Mouse (Mus musculus) cerebellum, postnatal 4 days (tissue): Measurements from ENCODE around the gene Gm49661.

Experiments
- DNase-seq, 2 experiments: peaks; one replicate each; pipeline ENCODE4 v3.0.0; 2022; ENCODE audit warnings: low spot score in 2 of 2, mixed read lengths in 1 of 2

Gene Gm49661

DNA sequence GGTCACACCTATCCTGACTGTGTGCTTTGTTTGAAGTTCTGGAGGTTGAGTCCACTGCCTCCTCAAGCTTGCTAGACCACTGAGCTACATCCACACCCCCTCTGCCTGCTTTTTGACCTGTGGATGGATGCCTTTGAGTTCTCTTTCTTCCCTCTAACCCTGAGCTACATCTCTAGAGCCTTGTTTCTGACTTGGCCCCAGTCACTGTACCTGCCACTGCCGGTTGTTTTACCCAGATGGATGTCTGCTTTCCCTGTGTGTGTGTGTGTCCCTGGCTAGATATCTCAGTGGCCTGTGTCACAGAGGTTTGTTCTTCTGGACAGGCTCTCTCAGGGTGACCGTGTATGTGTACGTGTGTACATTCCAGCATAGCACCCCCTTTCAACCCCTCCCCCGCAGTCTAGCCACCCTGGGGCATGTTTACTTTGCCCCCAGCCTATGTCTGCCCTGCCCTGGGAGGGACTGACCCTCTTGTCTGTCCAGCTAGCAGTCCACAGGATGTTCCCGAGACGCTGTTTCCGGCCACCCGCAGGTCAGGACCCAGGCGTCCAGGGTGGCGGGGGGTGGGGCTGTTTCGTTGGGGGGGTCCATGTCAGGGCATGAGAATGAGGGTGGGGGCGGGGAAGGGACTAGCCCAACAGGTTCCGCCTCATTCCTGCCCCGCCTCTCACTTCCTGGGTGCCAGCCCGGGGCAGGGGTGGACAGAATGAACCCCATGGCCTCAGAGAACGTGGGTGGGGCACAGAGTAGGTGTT lies 15.2 kb upstream of the Gm49661 start:
- no peak for DNase-seq

DNA sequence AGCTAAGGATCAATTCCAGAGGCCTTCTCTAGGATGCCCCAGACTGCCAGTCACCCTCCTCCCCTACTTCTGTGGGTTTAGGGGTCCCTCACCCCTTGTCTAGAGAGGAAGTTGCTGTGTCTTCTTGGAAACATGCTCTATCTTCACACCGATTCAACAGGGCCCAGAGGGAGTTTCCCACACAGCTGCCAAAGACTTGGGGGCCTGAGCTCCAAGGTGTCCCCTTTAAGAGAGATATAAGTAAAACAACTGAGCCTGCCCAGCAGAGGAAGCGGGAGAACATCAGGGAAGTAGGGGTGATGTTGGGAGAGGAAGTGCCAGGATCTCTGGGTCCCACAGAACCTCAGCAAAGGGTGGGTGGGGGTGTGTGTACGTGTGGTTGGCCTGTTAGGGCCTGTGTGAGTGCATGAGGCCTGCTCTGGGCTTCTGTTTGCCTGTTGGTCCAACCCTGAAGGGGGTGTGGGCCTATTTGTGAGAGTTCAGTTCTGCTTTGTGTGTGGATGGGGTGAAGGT lies 13.3 kb upstream of the Gm49661 start:
- DNase-seq, result no peak

DNA sequence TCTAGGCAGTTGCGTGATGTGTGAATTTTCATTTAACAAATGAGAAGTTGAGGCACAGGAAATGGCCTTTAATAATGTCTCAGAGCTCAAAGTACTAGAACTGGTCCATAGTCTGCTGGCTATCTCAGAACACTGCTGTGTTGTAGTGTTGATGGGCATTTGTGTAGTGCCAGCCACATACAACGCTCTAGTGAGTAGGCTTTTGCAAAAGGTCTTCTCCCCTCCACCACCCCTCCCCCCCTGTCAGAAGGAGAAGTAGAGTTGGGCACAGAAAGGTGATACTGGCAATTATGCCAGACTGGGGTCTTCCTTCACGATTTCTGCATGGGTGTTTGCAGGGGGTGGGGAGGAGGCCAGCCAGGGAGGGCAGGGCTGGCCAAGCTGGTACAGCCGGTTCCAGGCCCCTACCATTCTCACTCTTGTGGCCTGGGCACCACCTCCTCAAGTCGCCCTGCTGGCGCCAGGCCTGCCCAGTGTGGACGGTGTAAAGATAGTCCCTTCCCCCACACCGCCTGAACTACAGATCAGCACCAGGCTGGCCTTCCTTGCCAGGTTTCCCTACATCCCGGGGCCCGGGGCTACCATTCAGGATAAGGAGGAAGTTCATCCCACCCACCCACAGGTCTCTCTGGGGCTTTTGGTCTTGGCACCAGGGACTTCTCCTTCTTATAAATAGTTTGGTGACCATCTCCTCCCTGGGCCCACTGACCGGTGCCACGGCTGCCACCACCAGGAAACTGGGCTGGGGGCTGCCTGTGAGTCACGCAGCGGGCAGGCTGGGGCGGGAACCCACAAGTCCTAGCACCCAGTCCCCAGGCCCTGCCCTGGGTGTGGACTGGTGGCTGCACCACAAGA lies 12.6 kb upstream of the Gm49661 start:
- DNase-seq, result no peak

DNA sequence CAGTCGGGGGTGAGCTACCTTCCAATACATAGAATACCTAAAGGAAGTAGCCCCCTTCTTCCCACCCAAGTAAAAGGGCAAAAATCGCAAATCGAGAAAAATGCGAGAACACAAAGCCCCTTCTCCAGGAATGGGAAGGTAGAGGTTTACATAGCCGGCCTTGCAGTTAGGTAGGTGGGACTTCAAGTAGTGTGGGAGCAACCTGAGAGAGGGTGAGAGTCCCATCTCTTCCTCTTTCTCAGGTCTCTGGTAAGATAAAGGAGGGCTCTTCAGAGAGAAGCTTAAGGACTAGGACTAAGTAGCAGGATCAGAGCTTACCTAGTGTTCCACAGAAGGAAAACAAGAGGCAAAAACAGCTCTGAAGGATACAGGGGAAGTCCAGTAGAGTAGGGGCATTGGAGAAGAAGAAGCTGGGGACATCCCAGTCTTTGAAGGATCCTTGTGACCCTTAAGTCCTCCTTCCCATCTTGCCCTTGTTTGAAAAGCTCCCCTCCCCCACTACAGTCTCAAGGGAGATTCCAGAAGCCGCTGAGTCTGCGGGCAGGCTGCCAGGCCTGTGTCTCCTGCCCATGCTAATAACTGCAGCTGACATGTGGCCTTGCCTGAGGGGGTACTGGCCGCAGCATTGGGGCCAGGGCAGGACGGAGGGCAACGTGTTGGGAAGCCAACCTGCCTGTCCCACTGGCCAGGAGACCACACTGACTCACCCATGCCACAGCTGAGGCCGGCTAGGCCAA lies 11.6 kb upstream of the Gm49661 start:
- peak in 1 of 2 experiments; percentile 72 for DNase-seq

DNA sequence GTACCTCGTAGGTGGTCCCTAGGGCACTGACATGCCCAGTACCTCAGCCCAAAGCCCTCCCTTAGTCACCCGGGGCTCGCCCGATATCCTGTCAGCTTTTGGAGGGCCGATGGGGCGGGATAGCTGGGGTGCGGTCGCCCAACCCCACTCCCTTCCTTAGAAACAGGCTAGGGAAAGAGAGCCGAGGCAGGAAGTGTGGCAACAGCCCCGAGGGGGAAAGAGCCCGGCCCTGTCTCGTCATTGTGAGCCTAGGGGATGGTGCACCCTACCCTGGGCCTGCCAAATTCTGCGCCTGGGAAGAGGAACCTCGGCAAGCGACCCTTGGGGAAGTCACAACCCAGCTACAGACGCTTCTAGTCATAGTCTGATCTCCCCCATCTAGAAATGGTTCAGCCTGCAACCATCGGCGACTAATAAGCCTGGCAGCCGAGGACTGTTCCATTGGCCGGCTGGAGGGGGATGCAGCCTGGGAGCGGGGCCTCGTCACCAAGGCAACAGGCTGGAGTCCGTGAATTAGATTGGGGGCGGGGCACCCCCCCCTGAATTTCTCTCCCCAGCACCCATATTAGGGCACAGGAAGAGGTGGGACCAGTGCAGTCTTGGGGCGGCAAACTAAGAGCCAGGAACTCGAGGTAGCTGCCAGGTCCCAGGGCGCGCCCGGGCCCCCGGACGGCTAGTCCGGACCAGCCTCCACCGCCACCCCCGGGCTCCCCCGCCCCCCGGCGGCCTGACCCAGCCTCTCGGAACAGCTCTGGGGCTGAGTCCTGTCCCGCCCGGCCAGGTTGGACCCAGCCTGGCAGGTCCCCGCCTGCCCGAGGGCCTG lies 10.6 kb upstream of the Gm49661 start:
- peak; percentile 62 to 77 for DNase-seq

DNA sequence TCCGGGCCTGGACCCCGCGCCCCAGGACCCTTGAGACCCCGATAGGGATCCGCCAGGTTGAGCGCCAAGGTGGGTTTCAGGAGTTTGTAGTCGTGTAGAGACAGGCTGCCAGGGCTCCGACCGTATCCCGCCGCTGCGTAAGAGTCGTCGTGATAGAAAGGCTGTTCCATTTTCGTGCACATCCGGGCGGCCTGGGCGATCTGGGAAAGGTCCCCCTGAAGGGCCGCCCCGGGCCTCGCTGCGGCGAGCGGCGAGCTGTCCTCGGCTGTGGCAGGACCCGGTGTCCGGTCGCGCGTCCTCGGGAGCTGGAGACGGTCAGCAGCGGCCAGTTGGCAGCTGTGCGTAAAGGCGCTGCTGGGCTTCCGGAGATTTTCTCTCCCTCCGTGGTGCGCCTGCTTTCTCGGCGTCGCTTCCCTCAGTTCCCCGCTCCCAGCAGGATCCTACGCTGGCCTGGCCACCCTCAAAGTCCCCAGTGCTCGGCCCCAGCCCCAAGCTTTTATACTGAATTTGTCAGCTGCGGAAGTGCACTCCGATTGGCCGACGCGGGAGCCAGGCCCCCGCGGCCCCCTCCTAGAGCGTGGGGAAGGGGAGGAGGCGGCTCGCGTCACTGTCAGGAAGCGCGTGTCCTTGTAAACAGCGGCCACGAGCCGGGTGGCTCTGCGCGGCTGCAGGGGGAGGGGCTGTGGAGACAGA lies 9.2 kb upstream of the Gm49661 start, which contains the start of gene Junb:
TSS of gene Junb (minus strand) at position 471 of the 693 bp plus-strand sequence.
- DNase-seq, result peak; percentile 51 to 71

DNA sequence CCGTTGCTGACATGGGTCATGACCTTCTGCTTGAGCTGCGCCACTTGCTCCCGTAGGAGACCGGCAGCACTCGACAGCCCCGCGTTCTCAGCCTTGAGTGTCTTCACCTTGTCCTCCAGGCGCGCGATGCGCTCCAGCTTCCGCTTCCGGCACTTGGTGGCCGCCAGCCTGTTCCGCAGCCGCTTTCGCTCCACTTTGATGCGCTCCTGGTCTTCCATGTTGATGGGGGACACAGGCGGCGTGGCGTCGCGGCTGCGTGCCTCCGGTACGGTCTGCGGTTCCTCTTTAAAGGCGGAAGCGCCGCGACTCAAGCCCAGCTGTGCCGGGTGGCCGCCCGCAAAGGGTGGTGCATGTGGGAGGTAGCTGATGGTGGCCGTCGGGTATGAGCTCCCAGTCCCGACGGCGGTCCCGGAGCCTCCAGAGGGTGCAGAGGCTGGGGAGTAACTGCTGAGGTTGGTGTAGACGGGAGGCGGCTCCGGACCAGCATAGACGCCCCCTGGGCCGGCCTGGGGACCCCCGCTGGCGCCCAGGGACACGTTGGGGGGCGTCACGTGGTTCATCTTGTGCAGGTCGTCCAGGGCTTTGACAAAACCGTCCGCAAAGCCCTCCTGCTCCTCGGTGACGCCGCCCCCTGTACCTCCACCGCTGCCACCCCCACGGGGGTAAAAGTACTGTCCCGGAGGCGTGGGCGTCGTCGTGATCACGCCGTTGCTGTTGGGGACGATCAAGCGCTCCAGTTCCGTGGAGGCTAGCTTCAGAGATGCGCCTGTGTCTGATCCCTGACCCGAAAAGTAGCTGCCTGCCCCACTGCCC lies 8.4 kb upstream of the Gm49661 start:
- peak in 1 of 2 experiments; percentile 45 for DNase-seq

DNA sequence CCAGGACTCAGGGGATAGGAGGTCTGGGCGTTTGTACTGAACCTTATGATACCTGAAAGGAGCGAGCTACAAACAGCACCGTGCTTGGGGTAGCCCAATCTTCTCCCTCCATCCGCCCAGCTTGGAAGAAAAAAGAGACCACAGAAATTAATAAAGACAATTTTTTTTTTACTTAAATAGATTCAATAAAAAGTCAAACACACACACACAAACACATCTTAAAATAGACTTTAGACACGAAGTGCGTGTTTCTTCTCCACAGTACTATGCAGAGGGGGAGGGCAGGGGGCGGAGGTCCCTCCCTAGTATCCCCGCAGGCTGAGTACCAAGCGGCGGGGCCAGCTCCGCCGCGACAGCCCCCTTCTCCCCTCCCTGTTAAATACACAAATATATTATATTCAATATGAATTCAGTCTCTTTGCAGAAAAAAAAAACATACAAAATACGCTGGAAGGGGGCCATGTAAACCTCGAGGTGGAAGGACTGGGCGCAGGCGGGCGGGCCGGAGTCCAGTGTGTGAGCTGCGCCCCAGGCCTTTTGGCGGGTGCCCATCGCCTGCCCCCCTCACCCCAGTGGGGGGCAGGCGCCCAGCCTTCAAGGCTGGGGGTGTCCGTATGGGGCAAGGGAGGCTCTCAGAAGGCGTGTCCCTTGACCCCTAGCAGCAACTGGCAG lies 7.7 kb upstream of the Gm49661 start:
- peak in 1 of 2 experiments; percentile 26 for DNase-seq

DNA sequence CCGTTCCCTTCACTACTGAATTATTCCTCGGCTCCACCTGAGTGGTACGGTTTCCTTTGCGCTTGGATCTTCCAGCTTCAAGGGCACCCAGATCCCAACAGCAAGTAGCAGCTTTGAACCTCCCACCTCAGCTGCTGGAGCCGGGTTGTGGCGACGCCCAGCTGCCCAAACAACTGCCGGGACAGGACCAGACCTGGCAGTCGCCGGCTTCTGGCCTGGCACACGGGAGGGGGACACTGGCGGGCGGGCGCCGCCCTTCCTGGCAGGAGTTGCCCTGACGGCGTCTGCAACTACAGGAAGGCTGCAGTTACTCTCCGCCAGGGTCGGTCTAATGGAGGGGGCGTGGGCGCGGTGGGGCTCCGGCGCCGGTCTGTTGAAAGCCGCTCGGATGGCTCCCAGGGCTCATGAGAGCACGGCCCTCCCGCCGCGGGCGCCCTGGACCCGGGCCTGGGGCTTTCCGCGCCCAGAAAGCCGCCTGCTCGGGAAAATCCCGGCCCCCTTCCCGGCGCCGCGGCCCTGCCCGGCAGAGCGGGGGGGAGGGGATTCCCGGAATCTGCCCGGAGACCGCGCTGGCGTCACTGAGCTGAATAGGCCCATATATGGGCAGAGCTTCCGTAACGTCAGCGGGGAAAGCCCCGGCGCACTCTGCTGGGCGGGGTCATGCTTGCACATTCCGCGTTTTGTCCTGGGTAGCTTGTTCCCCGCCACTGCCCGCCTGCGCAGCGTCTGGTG lies 7.0 kb upstream of the Gm49661 start:
- peak; percentile 83 to 92 for DNase-seq

DNA sequence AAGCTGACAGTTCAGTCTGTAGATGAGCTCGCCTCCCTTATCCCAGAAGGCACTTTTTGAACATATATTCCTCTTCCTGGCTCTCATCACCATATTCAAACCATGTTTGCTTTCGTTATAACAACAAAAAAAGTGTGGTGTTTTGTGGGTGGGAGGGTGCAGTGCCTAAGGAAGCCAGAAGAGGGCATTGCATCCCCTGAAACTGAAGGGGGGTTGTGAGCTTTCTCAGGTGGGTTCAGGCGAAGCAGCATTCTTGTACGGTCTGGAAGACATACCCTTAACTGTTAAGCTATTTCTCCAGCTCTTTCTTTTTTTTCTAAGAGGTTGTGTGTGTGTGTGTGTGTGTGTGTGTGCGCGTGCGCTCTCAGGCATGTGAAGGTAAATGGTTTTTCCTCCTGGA lies 6.2 kb upstream of the Gm49661 start:
- peak in 1 of 2 experiments; percentile 68 for DNase-seq

DNA sequence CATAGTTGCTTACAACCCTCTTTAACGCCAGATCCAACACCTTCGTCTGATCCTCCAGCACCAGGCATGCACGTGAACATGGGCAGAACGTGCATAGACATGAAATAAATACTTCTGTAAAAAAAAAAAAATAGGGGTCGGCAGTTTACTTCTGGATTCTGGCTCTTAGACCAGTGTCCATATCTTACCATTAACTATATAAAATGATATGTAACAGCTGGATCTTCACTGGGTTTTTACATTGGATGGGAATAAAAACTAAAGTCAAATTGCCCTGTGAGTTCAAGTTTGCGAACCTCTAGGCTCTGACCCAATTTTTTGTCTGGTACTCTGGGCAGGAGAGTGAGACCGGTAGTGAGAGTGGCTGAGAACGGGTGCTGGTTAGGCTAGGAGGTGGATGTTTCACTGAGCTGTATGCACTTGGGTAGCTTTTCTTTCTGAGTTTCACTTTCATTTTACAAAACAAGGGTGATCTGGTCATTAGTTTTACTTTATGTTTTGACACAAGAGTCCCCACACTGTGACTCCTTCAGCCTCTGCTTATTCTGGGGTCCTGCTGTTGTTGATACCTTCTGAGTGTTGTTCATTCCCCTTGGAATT lies 5.4 kb upstream of the Gm49661 start:
- DNase-seq, result no peak

DNA sequence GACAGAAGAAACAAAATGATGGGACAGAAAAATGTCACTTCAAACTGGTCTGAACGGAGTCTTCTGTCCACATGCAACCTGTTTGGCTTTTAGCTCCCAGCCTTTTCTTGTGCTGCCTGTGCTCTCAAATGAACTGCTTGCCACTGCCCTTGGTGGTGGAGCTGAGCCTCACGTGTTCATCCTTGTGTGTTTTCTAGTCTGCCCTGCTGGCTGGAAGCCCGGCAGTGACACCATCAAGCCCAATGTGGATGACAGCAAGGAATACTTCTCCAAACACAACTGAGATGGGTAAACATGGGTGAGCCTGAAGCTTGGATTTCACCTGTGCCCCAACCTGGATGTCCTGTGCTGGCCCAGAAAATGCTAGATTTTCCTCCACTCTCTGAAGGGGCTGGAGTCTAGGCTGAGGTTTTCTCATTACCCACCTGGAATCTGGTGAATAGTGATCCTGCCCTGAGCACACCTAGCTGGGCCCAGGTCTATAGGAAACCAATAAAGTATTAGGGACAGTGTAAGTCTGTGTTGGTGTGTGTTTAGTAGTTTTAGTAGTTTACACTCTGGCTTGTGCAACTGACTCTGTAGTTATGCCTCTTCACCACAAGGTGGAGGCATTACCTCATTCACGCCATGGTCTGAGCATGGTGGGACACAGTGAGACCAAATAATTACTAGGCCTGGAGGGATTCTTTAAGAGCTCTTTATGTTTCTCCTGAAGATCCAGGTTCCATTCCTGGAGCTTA lies 4.7 kb upstream of the Gm49661 start:
- peak in 1 of 2 experiments; percentile 28 for DNase-seq

DNA sequence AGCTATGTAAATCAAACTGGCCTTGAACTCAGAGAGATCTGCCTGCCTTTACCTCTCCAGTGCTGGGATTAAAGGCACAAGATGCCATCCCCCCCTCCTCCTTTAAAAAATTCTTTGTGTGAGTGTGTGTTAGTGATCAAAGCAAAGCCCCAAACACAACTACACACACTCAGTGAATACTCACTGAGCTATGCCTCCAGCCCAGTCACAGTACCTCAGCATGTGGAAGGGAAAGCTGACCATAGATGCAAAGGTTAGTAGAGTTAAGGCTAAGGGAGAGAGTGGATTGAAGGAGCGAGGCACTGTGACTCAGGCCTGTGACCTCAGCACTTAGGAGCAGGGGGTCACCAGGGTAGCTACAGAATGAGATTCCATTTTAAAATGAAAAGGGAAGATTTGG lies 3.8 kb upstream of the Gm49661 start:
- no peak for DNase-seq

DNA sequence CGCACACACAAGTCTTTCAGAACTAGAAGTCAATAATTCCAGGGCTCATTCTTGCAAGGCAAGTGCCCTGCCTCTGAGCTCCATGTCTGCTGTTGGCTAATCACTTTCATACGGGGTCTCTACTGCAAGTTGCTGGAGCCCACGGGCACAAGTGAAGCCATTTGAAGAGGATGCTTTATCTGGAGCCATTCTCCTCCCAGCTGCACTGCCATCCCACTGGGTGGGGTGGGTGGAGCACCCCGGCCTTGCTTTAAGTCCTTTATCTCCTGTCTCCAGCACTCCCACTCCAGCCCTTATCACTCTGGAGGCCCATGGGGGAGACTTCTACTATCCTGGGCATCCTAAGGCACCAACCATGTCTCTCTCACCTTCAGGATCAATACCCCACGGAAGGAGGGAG lies 1.7 kb upstream of the Gm49661 start:
- DNase-seq, result no peak

DNA sequence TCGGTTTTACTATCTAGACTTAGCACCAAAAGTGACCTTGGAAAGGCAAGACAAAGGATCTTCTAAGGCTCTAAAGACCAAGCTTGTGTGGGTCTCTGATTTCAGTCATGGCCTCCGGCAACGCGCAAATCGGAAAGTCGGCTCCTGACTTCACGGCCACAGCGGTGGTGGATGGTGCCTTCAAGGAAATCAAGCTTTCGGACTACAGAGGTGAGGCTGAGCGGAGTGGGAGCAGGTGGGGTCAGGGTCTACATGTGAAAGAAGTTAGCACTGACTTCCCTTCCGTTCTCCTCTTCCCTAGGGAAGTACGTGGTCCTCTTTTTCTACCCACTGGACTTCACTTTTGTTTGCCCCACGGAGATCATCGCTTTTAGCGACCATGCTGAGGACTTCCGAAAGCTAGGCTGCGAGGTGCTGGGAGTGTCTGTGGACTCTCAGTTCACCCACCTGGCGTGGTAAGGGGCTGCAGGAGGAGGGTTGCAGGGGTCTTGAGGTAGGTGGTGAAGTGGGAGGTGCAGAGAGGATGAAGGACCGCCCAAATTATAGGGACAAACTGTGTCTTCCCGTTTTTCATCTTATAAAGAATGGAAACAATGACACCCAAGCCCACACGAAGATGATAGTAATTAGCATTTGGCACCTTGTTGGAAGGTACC lies 1.0 kb upstream of the Gm49661 start:
- no peak for DNase-seq

DNA sequence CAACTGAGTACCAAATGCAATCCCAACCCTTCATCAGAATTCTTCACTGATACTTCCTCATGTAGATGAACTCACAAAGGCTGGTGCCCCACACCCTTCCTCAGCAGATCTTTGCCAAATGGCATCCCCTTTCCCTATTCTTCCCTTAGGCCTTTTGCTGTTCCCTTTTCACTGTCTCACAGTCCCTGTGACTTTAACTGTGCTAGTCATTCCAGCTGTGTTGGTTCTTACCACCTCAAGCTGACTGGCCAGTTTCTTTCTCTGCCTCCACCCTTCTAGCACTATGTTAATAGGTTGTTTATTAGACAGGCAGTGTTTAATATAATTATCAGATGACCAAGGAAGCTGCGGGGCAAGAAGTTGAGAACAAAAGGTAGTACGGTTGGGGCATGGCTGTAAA lies 583 bp downstream of the Gm49661 start:
- DNase-seq, result no peak
